Mouse (Mus musculus): ENCODE data around the gene Sult2b1.
A peak's percentile ranks its signal among the peaks of the same experiment; 100 is the strongest.

Gene Sult2b1

GRCm38 (mm10) chr7:45693921-45694591, 90.4 kb downstream of the Sult2b1 start, which contains the start of gene Sec1:
Gene Sec1 (minus strand): TSS chr7:45694402.
- no peak for DNase-seq

GRCm38 (mm10) chr7:45692364-45692763, 92.1 kb downstream of the Sult2b1 start:
- no peak for DNase-seq

DNA sequence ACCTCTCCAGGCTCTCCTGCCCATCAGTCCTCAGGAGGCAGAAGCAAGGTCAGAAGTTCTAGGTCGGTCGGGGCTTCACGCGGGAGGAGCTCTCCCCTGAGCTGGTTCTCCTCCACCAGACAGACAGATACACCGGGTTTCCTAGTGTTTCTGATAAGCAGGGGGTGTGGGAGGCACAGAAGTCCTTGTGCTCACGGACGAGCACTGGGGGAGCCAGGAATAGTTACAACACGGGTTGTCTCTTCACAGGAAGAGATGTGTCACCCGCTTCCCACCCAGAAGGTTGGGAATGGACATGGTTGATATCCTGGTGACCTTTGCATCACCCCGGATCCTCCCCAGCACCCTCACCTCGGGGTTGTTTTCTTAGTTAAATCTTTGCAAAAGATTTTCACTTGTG, 94.7 kb downstream of the Sult2b1 start:
- no peak for DNase-seq

GRCm38 (mm10) chr7:45689099-45689498, 95.4 kb downstream of the Sult2b1 start:
- no peak for DNase-seq

- no peak for DNase-seq
Observed at GRCm38 (mm10) chr7:45686841-45687240, 97.6 kb downstream of the Sult2b1 start.

- no peak for DNase-seq
Observed at GRCm38 (mm10) chr7:45685811-45686210, 98.7 kb downstream of the Sult2b1 start.

DNA sequence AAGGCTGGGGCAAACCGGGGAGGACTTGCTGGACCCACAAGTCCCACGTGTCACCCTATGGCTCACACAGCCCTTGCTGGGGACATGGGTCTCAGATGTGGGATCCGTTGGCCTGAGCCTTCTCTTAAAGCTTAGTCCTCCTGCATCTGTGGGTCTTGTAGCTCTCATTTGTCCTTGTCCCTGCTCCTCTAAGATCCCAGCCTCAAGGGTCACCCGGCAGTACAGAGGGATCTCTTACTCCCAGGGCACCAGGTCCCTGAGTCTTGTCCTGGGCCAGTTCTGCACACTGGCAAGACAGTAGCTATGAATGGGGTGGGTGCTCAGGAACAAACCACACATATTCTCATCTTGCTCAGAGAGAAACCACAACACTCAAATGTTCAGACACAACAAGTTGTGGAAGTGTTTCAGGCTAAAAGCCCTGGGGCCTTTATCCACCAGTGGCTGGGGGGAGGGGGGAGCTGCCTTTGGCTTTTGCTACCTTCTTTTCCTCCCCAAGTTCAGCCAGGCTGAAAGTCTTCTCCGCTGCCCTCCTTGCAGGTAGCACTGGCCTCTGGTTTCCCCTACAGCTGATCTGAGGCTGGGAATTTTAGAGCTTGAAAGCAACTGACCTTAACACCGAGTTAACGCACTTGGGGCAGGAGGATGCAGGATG, 100.9 kb downstream of the Sult2b1 start, which contains the start of gene Ntn5:
TSS of gene Ntn5 (plus strand) at position 627 of the 655 bp plus-strand sequence.
- DNase-seq, result no peak

DNA sequence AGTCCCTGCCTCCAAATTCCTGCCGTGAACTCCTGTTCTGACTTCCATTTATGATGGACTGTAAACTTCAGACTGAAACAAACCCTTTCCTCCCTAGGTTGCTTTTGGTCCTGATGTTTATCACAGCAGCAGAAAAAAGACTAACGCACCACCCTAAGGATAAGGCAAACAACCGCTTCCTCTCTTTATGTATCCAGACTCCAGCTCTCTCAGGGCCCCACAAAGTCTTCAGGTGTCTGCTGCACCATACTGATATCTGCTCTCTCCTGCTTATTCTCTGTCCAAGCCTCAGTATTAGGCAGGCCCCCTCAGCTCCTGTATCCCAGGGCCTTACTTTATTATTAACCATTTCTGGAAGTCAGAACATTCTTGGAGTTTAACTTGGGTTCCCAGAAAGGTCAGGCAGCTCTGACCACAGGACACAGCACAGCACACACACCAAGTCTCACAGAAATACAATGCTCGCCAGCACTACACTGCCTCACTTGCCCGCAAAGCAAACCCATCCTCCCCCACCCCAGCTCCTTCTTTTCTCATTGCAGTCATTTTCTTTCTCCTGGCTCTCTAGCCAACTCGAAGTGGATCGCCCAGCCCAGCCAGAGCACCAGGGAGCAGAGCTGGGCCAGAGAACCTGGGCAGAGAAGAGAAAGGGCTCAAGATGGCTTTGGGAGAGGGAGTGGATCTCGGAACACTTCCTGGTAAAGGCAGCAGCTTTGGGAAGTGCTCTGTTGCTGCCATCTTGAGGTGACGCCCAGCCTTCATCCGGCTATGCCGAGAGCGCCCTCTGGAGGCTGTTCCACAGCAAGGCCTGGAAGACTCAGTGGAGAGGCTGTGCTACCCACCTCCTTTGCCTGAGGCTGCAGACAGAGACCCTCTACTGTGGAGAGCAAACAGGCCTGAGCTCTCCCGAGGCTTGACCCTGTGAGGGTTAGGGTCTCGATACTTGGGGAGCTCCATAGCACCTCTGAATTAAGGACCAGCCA, 102.0 kb downstream of the Sult2b1 start:
- DNase-seq, result peak; percentile 93

- no peak for DNase-seq
Observed at GRCm38 (mm10) chr7:45681046-45681736, 103.3 kb downstream of the Sult2b1 start.
